Mouse (Mus musculus) MEL (cell line): Measurements from ENCODE around the gene Armc8. TPM values are rescaled to one million over a fixed set of nuclear protein-coding genes. Genes with fewer than 3 reads are reported as not detected.
A peak's percentile ranks its signal among the peaks of the same experiment; 100 is the strongest.

Source experiments
- DNase-seq: peaks from one replicate; pipeline ENCODE4 v3.0.0; 2011; ENCODE audit warnings: low read depth, low spot score
- H3K27ac ChIP-seq: 2 replicates; pipeline ENCODE4 v1.5.1; 2012; ENCODE audit warnings: low read depth, mild to moderate bottlenecking, control low read depth, low read length, moderate library complexity; ENCODE audit not compliant: control insufficient read depth
- H3K27me3 ChIP-seq, 2 experiments: fragments of 150-350 bp in 1 of 2; sonication (generic) in 1 of 2; 2 replicates each; pipeline ENCODE4 v1.6.1; 2012; ENCODE audit warnings: low read length in 2 of 2, mild to moderate bottlenecking in 2 of 2, improper control_type of control experiment in 1 of 2, moderate library complexity in 1 of 2; ENCODE audit not compliant: insufficient read depth in 2 of 2, control insufficient read depth in 1 of 2
- H3K36me3 ChIP-seq, 2 experiments: 2 replicates each; pipeline ENCODE4 v1.6.1; 2012 to 2014; ENCODE audit warnings: low read length in 2 of 2, improper control_type of control experiment in 1 of 2, inconsistent platforms in 1 of 2, mild to moderate bottlenecking in 1 of 2; ENCODE audit not compliant: insufficient read depth in 2 of 2, control insufficient read depth in 1 of 2
- H3K4me1 ChIP-seq, 2 experiments: fragments of 150-350 bp in 1 of 2; sonication (generic) in 1 of 2; 2 replicates each; pipeline ENCODE4 v1.6.1; 2012; ENCODE audit warnings: low read length in 2 of 2, improper control_type of control experiment in 1 of 2, mild to moderate bottlenecking in 1 of 2; ENCODE audit not compliant: insufficient read depth in 2 of 2, control insufficient read depth in 1 of 2
- H3K4me3 ChIP-seq, 2 experiments: fragments of 150-350 bp in 1 of 2; sonication (generic) in 1 of 2; 2 replicates each; pipeline ENCODE4 v1.5.1; 2012; ENCODE audit warnings: low read depth in 2 of 2, low read length in 2 of 2, mild to moderate bottlenecking in 2 of 2, moderate library complexity in 2 of 2, control low read depth in 1 of 2, improper control_type of control experiment in 1 of 2; ENCODE audit not compliant: control insufficient read depth in 1 of 2, insufficient read depth in 1 of 2
- H3K79me2 ChIP-seq: 2 replicates; pipeline ENCODE4 v1.6.1; 2012; ENCODE audit warnings: mild to moderate bottlenecking, low read length, moderate library complexity; ENCODE audit not compliant: control insufficient read depth, poor library complexity, insufficient read depth
- H3K9ac ChIP-seq: 2 replicates; pipeline ENCODE4 v1.6.1; 2012; ENCODE audit warnings: low read depth, mild to moderate bottlenecking, control low read depth, low read length, moderate library complexity; ENCODE audit not compliant: control insufficient read depth, poor library complexity, severe bottlenecking
- H3K9me3 ChIP-seq: fragments of 150-350 bp; sonication (generic); replicated peaks from 2 replicates; pipeline ENCODE4 v1.6.1; 2012; ENCODE audit warnings: mild to moderate bottlenecking, low read length, improper control_type of control experiment, moderate library complexity; ENCODE audit not compliant: insufficient read depth
- BHLHE40 ChIP-seq: IDR thresholded peaks from 2 replicates; pipeline ENCODE4 v1.6.1; 2012; ENCODE audit warnings: low read depth, mild to moderate bottlenecking, inconsistent platforms, low read length, improper control_type of control experiment, borderline replicate concordance
- CHD1 ChIP-seq: IDR thresholded peaks from 2 replicates; pipeline ENCODE4 v1.6.1; 2012; ENCODE audit warnings: low read depth, mild to moderate bottlenecking, inconsistent platforms, low read length, improper control_type of control experiment
- ELF1 ChIP-seq: IDR thresholded peaks from 2 replicates; pipeline ENCODE4 v1.6.1; 2014; ENCODE audit warnings: low read depth, mild to moderate bottlenecking, inconsistent platforms, low read length, improper control_type of control experiment, moderate library complexity
- EP300 ChIP-seq, 2 experiments: IDR thresholded peaks; 2 replicates each; pipeline ENCODE4 v1.6.1; 2011; ENCODE audit warnings: improper control_type of control experiment in 2 of 2, low read length in 2 of 2, low read depth in 1 of 2, mild to moderate bottlenecking in 1 of 2
- ETS1 ChIP-seq: IDR thresholded peaks from 2 replicates; pipeline ENCODE4 v1.6.1; 2012; ENCODE audit warnings: low read depth, mild to moderate bottlenecking, inconsistent platforms, low read length, improper control_type of control experiment, moderate library complexity
- GABPA ChIP-seq: IDR thresholded peaks from 2 replicates; pipeline ENCODE4 v1.6.1; 2012; ENCODE audit warnings: low read depth, mild to moderate bottlenecking, inconsistent platforms, low read length, improper control_type of control experiment, moderate library complexity
- HCFC1 ChIP-seq: IDR thresholded peaks from 2 replicates; pipeline ENCODE4 v1.6.1; 2012; ENCODE audit warnings: low read depth, mild to moderate bottlenecking, inconsistent platforms, low read length, improper control_type of control experiment, moderate library complexity
- JUND ChIP-seq: IDR thresholded peaks from 2 replicates; pipeline ENCODE4 v1.6.1; 2011; ENCODE audit warnings: low read depth, mild to moderate bottlenecking, improper control_type of control experiment, low read length
- MAZ ChIP-seq: IDR thresholded peaks from 2 replicates; pipeline ENCODE4 v1.6.1; 2012; ENCODE audit warnings: low read depth, mild to moderate bottlenecking, inconsistent platforms, low read length, improper control_type of control experiment
- MEF2A ChIP-seq: IDR thresholded peaks from 2 replicates; pipeline ENCODE4 v1.6.1; 2014; ENCODE audit warnings: low read depth, mild to moderate bottlenecking, inconsistent platforms, low read length, improper control_type of control experiment; ENCODE audit not compliant: poor library complexity, insufficient replicate concordance, severe bottlenecking; ENCODE audit errors: extremely low read depth
- MXI1 ChIP-seq: IDR thresholded peaks from 2 replicates; pipeline ENCODE4 v1.6.1; 2011; ENCODE audit warnings: mild to moderate bottlenecking, low read depth, low read length, improper control_type of control experiment
- NELFE ChIP-seq: IDR thresholded peaks from 2 replicates; pipeline ENCODE4 v1.6.1; 2011; ENCODE audit warnings: low read depth, low read length, improper control_type of control experiment
- RCOR1 ChIP-seq: IDR thresholded peaks from 2 replicates; pipeline ENCODE4 v1.6.1; 2012; ENCODE audit warnings: low read depth, mild to moderate bottlenecking, inconsistent platforms, low read length, improper control_type of control experiment
- SIN3A ChIP-seq: IDR thresholded peaks from 2 replicates; pipeline ENCODE4 v1.6.1; 2012; ENCODE audit warnings: low read length, improper control_type of control experiment, inconsistent platforms
- TCF12 ChIP-seq: IDR thresholded peaks from 2 replicates; pipeline ENCODE4 v1.6.1; 2014; ENCODE audit warnings: low read depth, mild to moderate bottlenecking, inconsistent platforms, low read length, improper control_type of control experiment, moderate library complexity
- USF2 ChIP-seq, 2 experiments: IDR thresholded peaks; 2 replicates each; pipeline ENCODE4 v1.6.1; 2011 to 2012; ENCODE audit warnings: improper control_type of control experiment in 2 of 2, low read length in 2 of 2, borderline replicate concordance in 1 of 2, inconsistent platforms in 1 of 2, low read depth in 1 of 2, mild to moderate bottlenecking in 1 of 2; ENCODE audit not compliant: insufficient read depth in 1 of 2
- ZC3H11A ChIP-seq: IDR thresholded peaks from 2 replicates; pipeline ENCODE4 v1.6.1; 2012; ENCODE audit warnings: low read depth, mild to moderate bottlenecking, inconsistent platforms, low read length, improper control_type of control experiment
- polyA plus RNA-seq, 2 experiments: library from polyadenylated mRNA; stranded (reverse) in 1 of 2; unstranded in 1 of 2; fragments of >175 nt in 1 of 2; fragments of >200 nt in 1 of 2; gene quantifications; 2 replicates each; pipeline versions ENCODE4 v1.2.1 to v1.2.4; 2012; ENCODE audit warnings: low replicate concordance in 2 of 2, low read depth in 1 of 2; ENCODE audit not compliant: insufficient read length in 2 of 2, insufficient read depth in 1 of 2, missing spikeins in 1 of 2
- total RNA-seq: library from RNA; depleted of rRNA; stranded (reverse); fragments of 300-350 nt; gene quantifications from 2 replicates; pipeline ENCODE4 v1.2.3, GENCODE M21; 2012

Gene Armc8
- total and polyA plus RNA-seq, 3 experiments = 11.9 to 14.3 TPM; not detected in 1

DNA sequence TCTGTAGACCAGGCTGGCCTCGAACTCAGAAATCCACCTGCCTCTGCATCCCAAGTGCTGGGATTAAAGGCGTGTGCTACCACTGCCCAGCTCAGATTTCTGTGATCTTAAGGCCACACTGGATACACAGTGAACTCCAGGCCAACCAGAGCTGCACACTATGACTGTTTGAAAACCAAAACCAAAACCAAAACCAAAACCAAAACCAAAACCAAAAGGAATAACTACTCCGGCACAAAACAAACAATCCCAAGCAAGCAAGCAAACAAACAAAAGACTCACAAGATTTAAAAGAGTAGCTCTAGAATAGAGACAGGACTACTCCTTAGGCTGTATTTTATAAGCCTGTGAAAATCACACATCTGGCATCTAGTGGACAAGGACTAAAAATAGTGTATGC is 8.3 kb downstream of the Armc8 start:
- Histone ChIP-seq H3K9ac (no peak overlapping the region), H3K36me3 (peaks cover 0 to 54% of the 10 kb centered on the region in 2 experiments; a peak in 2 of 4 replicates), H3K9me3 (no peaks in the 10 kb centered on the region), H3K4me1 (peaks cover 19 to 35% of the 10 kb centered on the region in 2 experiments), H3K27ac (peak overlapping the region; percentile 71), H3K79me2 (peaks cover 48% of the 10 kb centered on the region), H3K4me3 (peak overlapping the region in 1 of 2 experiments; percentile 25; a peak in 1 of 4 replicates), H3K27me3 (no peaks in the 10 kb centered on the region)
- TF ChIP-seq JUND (no peak), EP300 (IDR thresholded peaks at IDR 0.05; ENCODE audit: low read depth in 1 of 2, low read length in 2 of 2) (no peak), TCF12 (no peak), NELFE (no peak), ETS1 (peak; percentile 13; the same call in 1 of the 2 replicates)
- no peak for DNase-seq

DNA sequence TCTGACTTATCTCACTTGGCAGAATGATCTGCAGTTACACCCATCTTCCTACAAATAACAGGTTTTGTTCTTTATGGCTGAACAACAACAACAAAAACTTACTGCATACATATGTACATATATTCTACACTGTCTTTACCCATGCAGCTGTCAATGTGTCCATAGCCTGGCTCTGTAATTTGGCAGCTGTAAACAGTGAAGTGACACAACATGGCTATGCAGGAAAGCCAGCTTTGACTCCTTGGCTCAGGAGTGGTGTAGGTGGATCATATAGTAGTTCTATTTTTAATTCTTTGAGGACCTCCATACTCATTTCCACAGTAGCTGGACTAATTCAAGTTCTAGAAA is 9.2 kb downstream of the Armc8 start:
- peaks cover 0 to 60% of the 10 kb centered on the region in 2 experiments; a peak in 2 of 4 replicates for H3K36me3 ChIP-seq
- peaks cover 50% of the 10 kb centered on the region for H3K79me2 ChIP-seq
- no peaks in the 10 kb centered on the region for H3K9me3 ChIP-seq
- peak; percentile 68 for DNase-seq
- H3K27ac ChIP-seq = peak overlapping the region; percentile 99
- H3K4me1 ChIP-seq = peaks cover 20 to 42% of the 10 kb centered on the region in 2 experiments
- no peaks in the 10 kb centered on the region for H3K27me3 ChIP-seq
- H3K4me3 ChIP-seq = peak overlapping the region; percentile 50 to 78
- TF ChIP-seq MEF2A (no peak), USF2 (IDR thresholded peaks at IDR 0.05; ENCODE audit: borderline replicate concordance in 1 of 2, insufficient read depth in 1 of 2, low read depth in 1 of 2, low read length in 2 of 2) (no peak), SIN3A (peak; percentile 66), MAZ (no peak), ETS1 (peak; percentile 31; the same call in 1 of the 2 replicates), RCOR1 (no peak), GABPA (no peak), CHD1 (no peak), ZC3H11A (no peak), MXI1 (peak; percentile 64), BHLHE40 (no peak), HCFC1 (no peak), ELF1 (no peak)
- TF ChIP-seq, all 39 proteins: peak for 3
- peak overlapping the region; percentile 64 for H3K9ac ChIP-seq
